Mouse (Mus musculus) small intestine, adult 2 months (tissue): ENCODE results near the gene Rapgef2.

Experiments
- CTCF ChIP-seq: fragments of 200-500 bp; IDR thresholded peaks from 2 replicates; pipeline ENCODE4 v1.5.1; 2012; ENCODE audit warnings: low read depth, mild to moderate bottlenecking, control low read depth, inconsistent platforms, low read length, moderate library complexity, mixed read lengths; ENCODE audit not compliant: insufficient replicate concordance, insufficient read length; ENCODE audit errors: extremely low read depth
- POLR2A ChIP-seq: fragments of 200-500 bp; IDR thresholded peaks from 2 replicates; pipeline ENCODE4 v1.6.1; 2012; ENCODE audit warnings: low read depth, mild to moderate bottlenecking, control low read depth, inconsistent platforms, low read length, moderate library complexity

- TF ChIP-seq POLR2A (no peak), CTCF (no peak)
Measured at GRCm38 (mm10) chr3:79329691-79330315, 43.5 kb upstream of the Rapgef2 start.
